Mouse (Mus musculus): Measurements from ENCODE around the gene Chmp4b.

GRCm38 (mm10) chr2:154676653-154677609 lies 25.4 kb downstream of the Chmp4b start:
- TF ChIP-seq CTCF (IDR thresholded peaks at IDR 0.05; ENCODE audit: insufficient read depth, low read depth, low read length), result no peak
- no peak for TF ChIP-seq POLR2A (IDR thresholded peaks at IDR 0.05; ENCODE audit: insufficient read depth, low read depth, low read length)
